Mouse (Mus musculus) heart, embryonic 14.5 days (tissue): ENCODE data around the gene Cphx1. TPM values are rescaled to one million over a fixed set of nuclear protein-coding genes. Genes with fewer than 3 reads are reported as not detected.
"Not testable (repeated sequence)": the region's sequence is repeated elsewhere in the genome, so short reads cannot be mapped to it uniquely, and the experiment has no call there.

ENCODE experiments used
- ATAC-seq: fragments of 200-750 bp; cut with Nextera tagmentation; 2 replicates; pipeline ENCODE4 v1.8.0; 2017; ENCODE audit warnings: low read depth, moderate TSS enrichment; ENCODE audit not compliant: insufficient number of reproducible peaks, insufficient read depth, low FRiP score
- H3K27ac ChIP-seq, 2 experiments: fragments of 200-500 bp in 1 of 2; fragments of 300-500 bp in 1 of 2; sonication (generic) in 1 of 2; replicated peaks in 1 of 2; 2 replicates each; pipeline ENCODE4 v1.5.1; 2012 to 2014; ENCODE audit warnings: low read depth in 2 of 2, low read length in 2 of 2, control low read depth in 1 of 2, mild to moderate bottlenecking in 1 of 2, mixed read lengths in 1 of 2; ENCODE audit not compliant: control insufficient read depth in 1 of 2, insufficient read depth in 1 of 2
- H3K27me3 ChIP-seq: fragments of 300-500 bp; sonication (generic); 2 replicates; pipeline ENCODE4 v1.6.1; 2014; ENCODE audit warnings: mild to moderate bottlenecking, low read length, control low read depth; ENCODE audit not compliant: control insufficient read depth, insufficient read depth
- H3K36me3 ChIP-seq: fragments of 300-500 bp; sonication (generic); 2 replicates; pipeline ENCODE4 v1.6.1; 2014; ENCODE audit warnings: mild to moderate bottlenecking, control low read depth, low read length, mixed read lengths; ENCODE audit not compliant: control insufficient read depth, insufficient read depth
- H3K4me1 ChIP-seq, 2 experiments: fragments of 200-500 bp in 1 of 2; fragments of 300-500 bp in 1 of 2; sonication (generic) in 1 of 2; 2 replicates each; pipeline ENCODE4 v1.6.1; 2012 to 2014; ENCODE audit warnings: low read length in 2 of 2, control low read depth in 1 of 2, mixed read lengths in 1 of 2; ENCODE audit not compliant: control insufficient read depth in 2 of 2, insufficient read depth in 2 of 2
- H3K4me2 ChIP-seq: fragments of 300-500 bp; sonication (generic); 2 replicates; pipeline ENCODE4 v1.6.1; 2014; ENCODE audit warnings: mild to moderate bottlenecking, low read length
- H3K4me3 ChIP-seq, 2 experiments: fragments of 200-500 bp in 1 of 2; fragments of 300-500 bp in 1 of 2; sonication (generic) in 1 of 2; 2 replicates each; pipeline ENCODE4 v1.5.1; 2012 to 2014; ENCODE audit warnings: low read length in 2 of 2, mild to moderate bottlenecking in 2 of 2, control low read depth in 1 of 2, low read depth in 1 of 2, moderate library complexity in 1 of 2; ENCODE audit not compliant: control insufficient read depth in 1 of 2, insufficient read depth in 1 of 2
- H3K9ac ChIP-seq: fragments of 300-500 bp; sonication (generic); 2 replicates; pipeline ENCODE4 v1.6.1; 2014; ENCODE audit warnings: mild to moderate bottlenecking, low read length
- H3K9me3 ChIP-seq: fragments of 300-500 bp; sonication (generic); 2 replicates; pipeline ENCODE4 v1.6.1; 2016; ENCODE audit warnings: low read length, control low read depth; ENCODE audit not compliant: control insufficient read depth
- WGBS: fragments of 180-500 bp; shearing (Covaris S2); extraction: QIAGEN DNeasy Blood & Tissue Kit; methylation state at CpG from one replicate; pipeline ENCODE4 v1.1.7; 2014; 5-methylcytosine and 5-hydroxymethylcytosine counted together
- polyA plus RNA-seq: library from polyadenylated mRNA; unstranded; fragments of >200 nt; fragmentation: Nextera tagmentation; extraction: Ambion mirVana; gene quantifications from 2 replicates; pipeline ENCODE4 v1.2.1, GENCODE M21; 2014

Gene Cphx1
- polyA plus RNA-seq, result 0.16 TPM in 1 of 2 replicates, not detected in the other

DNA sequence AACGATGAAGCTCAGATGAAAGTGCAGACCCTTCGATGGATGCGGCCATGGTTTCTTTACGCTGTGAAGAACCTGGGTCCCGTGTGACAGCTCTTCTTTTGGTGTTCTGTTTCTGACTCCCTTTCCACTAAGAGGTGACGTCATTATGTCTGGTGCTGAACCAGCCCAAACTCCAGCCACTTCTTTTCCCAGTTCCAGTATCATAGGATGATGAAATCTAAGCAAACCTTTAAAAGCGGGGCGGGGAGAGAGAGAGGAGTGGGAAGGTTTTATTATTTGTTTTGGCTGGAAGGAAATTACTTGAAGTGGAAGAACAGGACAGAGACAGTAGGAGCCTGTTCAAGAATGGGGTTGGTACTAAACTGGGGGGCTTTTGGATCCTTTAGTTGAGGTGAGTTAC lies at the start of gene Cphx1:
Gene Cphx1, plus strand, starts transcription at position 301 of the 400 bp plus-strand sequence.
- not testable (repeated sequence) for H3K36me3 ChIP-seq, H3K9ac ChIP-seq, H3K4me3 ChIP-seq, ATAC-seq, H3K4me2 ChIP-seq, H3K27ac ChIP-seq, H3K9me3 ChIP-seq, H3K4me1 ChIP-seq, H3K27me3 ChIP-seq
- no CpG with 5 or more reads among the region's 8 CpGs for WGBS

DNA sequence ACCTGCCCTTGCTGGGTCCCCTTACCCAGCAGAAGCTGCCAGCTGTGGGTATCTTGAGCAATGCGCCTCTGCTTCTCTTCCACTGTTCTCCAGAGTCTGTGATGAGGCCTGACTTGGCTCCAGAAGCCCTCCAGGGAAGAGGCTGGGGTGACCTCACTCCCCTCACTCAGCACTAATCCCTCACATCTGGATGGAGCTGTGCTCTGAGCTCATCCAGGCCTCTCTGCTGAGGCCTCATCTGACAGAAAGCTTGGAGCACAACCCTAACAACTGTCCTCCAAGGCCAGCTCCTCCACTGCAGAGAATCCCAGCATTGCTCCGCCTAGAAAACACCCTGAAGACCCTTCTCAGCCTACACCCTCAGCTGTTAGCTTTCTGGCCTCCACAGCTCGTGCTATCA lies 43.5 kb upstream of the Cphx1 start:
- not testable (repeated sequence) for H3K36me3 ChIP-seq, H3K27me3 ChIP-seq, H3K9me3 ChIP-seq, H3K4me3 ChIP-seq, ATAC-seq, H3K4me2 ChIP-seq, H3K4me1 ChIP-seq, H3K9ac ChIP-seq, H3K27ac ChIP-seq
- no CpG with 5 or more reads among the region's 3 CpGs for WGBS

GRCm38 (mm10) chr14:25895686-25896085 lies 42.4 kb upstream of the Cphx1 start:
- ATAC-seq, H3K4me2 ChIP-seq, H3K9ac ChIP-seq, H3K4me3 ChIP-seq, H3K4me1 ChIP-seq, H3K9me3 ChIP-seq, H3K27ac ChIP-seq, H3K27me3 ChIP-seq, H3K36me3 ChIP-seq: not testable (repeated sequence)
- WGBS, result no CpG with 5 or more reads among the region's 7 CpGs

- H3K4me3 ChIP-seq, H3K27ac ChIP-seq, H3K4me2 ChIP-seq, H3K4me1 ChIP-seq, H3K9ac ChIP-seq, H3K9me3 ChIP-seq, H3K36me3 ChIP-seq, ATAC-seq, H3K27me3 ChIP-seq: not testable (repeated sequence)
- WGBS, result no CpG with 5 or more reads among the region's 10 CpGs
Measured at GRCm38 (mm10) chr14:25903000-25903399, 35.1 kb upstream of the Cphx1 start, which contains the start of gene Plac9a. Gene Plac9a, minus strand, starts transcription at chr14:25903100.

DNA sequence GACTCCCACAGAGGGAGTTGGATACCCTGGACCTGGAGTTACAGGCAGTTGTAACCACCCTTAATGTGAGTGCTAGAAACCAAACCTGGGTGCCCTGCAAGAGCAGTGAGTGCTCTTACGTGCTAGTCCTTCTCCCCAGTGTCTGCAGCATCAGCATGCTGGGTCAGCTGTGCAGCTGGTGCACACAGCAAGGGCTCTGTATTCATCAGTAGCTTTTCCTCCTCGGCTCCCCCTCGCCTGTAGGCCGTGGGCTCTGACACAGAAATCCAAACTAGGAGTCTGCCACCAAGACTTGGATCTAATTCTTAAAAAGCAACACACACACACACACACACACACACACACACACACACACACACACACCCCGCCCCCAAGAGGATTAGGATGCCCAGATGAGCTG lies 32.9 kb upstream of the Cphx1 start:
- H3K9ac ChIP-seq, H3K27me3 ChIP-seq, H3K4me1 ChIP-seq, H3K36me3 ChIP-seq, H3K27ac ChIP-seq, ATAC-seq, H3K9me3 ChIP-seq, H3K4me2 ChIP-seq, H3K4me3 ChIP-seq: not testable (repeated sequence)
- WGBS, result no CpG with 5 or more reads among the region's 5 CpGs

DNA sequence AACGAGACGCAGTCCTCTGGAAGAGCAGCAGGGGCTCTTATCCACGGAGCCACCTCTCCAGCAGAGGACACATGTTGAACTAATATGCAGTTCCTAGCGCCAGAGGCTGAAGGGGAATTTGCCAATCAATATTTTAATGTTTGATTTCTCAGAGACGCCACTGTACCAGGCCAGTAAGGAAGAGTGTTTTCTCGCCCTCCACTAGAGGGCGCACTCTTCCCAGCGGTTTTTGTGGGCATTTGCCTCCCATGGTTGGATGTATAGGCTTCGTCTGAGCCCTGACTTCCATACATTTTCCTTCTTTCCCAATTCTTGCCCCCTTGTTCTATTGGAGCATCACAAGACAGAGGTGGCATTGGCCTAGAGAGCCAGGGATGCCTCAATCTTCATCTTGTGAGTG lies 30.8 kb upstream of the Cphx1 start:
- no CpG with 5 or more reads among the region's 9 CpGs for WGBS
- not testable (repeated sequence) for H3K4me3 ChIP-seq

DNA sequence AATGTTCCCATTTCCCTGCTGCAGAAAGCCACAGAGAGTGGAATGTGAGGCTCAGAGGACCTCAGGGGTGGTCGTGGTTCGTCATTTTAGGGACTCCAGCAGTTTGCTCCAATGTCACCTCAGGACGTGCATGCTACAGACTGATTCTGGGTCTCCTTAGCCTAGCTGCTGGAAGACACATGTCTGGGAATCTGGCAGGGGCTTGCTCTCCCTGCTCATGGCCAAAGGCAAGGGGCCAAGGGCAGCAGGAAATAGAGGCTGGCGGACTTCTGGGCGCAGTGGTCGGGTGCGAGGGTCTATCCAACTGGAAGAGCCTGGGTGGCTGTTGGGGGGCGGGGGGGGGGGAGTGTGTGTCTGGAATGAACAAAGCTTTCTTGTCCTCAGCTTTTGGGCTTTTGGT lies 29.1 kb upstream of the Cphx1 start:
- H3K4me1 ChIP-seq, H3K9ac ChIP-seq, H3K27ac ChIP-seq, H3K27me3 ChIP-seq, H3K9me3 ChIP-seq, H3K4me3 ChIP-seq, H3K4me2 ChIP-seq, ATAC-seq, H3K36me3 ChIP-seq: not testable (repeated sequence)
- WGBS, result no CpG with 5 or more reads among the region's 8 CpGs

More for the DNA sequence above, 30.8 kb upstream of the Cphx1 start:
- not testable (repeated sequence) for ATAC-seq, H3K4me2 ChIP-seq, H3K9ac ChIP-seq, H3K4me1 ChIP-seq, H3K9me3 ChIP-seq, H3K27me3 ChIP-seq, H3K27ac ChIP-seq, H3K36me3 ChIP-seq

GRCm38 (mm10) chr14:25918427-25919170 lies 19.5 kb upstream of the Cphx1 start:
- not testable (repeated sequence) for ATAC-seq, H3K27me3 ChIP-seq, H3K4me2 ChIP-seq, H3K9ac ChIP-seq, H3K36me3 ChIP-seq, H3K4me1 ChIP-seq, H3K27ac ChIP-seq, H3K9me3 ChIP-seq, H3K4me3 ChIP-seq
- WGBS, result no CpG with 5 or more reads among the region's 5 CpGs
